Mouse (Mus musculus): ENCODE data around the gene Fzd10.

Gene Fzd10

DNA sequence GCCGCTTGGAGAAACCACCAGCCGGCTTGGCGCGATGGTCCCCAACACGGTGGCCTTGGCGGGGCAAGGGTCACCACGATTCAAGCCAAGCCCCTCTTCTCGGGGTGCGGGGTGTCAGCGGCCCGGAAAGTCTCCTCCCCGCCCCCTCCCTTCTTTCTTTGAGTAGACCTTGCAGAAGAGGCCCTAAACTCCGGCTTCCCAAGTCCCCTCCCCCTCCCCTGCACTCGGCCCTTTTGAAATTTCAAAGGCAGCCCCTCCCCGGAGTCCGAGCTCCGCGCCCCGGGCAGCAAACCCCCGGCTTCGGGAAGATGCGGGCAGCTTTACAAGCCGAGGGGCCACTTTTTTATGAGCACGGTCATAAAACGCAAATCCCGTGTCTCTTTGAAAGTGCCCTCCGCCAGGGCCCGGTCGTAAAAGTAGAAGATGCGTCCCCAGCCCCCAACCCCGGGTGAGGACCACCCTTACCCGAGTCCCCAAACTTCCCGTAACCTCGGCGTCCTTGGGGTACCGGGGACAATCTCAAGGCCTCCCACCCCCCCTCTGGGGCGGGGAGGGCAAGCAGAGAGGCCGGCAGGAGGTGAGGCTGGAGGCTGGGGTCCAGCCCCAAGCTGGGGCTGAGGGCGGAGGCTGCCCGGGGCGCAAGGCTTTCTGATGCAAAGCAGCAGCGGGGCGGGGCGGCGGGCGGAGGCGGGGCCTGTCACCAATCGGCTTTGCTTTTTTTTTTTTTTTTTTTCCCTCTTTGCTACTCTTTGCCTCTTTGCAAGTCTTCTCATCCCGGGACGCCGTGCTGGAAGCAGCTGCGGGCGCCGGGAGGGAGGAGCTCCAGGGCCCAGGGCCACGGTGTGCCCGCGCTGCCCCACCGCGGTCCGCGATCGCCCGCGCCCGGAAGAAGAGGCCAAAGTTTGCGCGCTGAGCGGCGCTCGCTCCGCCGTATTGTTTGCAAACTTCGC is at the start of gene Fzd10:
TSS of gene Fzd10 (plus strand) at position 773 of the 950 bp plus-strand sequence.
- peak; percentile 91 for DNase-seq (ENCODE audit: low spot score)

DNA sequence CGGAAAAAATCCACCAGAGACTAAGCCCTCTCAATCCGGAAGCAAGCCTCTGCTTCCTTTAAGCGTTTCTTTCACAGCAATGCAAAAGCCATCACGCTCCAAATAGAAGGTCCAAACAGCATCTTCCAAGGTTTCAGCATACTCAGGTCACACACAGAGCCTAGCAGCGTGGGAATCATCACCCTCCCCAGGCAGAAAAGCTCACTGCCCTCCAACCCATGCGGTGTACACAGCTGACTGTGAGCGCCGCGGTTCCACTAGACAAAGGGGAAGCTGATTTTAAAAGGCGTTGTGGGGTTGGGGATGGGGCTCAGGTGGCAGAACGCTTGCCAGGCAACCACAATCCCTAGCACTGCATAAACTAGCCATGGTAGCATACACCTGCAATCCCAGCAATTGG is 49.2 kb upstream of the Fzd10 start:
- peak; percentile 39 for DNase-seq (ENCODE audit: low spot score)

DNA sequence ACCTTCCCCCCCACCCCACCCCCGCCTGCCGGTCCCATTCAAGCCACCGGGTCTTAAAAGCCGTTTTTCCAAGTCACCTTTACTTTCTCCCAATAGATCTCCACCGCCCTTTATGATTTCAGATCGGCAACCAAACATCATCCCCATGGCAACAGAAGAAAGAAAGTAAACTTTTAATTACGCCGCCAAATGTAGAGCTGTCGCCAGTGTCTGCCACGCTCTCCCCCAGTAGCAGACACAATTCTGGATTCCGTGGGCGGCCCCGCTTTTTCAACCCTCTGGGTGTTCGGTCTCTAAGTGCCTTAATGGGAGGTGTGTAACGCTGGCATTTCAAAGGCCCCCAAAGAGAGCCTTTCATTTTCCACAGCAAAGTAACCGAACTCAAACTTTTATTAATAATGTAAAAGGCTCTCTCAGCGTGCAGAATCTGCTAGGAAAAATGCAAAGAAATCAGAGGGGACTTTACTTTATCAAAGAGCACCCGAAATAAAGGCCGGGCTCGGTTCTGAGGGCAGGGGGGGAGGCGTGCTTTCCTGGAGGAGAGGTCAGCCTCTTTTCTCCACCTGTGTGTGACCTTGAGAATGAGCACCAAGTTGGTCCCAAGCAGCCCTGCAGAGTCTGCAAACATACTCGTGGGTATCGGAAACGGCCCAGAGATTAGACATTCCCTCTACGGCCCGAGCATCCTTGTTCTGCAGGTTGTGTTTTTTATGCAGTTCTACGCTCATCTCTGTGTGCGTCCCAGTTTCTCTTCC is 48.3 kb upstream of the Fzd10 start:
- DNase-seq (ENCODE audit: low spot score), result peak; percentile 49

DNA sequence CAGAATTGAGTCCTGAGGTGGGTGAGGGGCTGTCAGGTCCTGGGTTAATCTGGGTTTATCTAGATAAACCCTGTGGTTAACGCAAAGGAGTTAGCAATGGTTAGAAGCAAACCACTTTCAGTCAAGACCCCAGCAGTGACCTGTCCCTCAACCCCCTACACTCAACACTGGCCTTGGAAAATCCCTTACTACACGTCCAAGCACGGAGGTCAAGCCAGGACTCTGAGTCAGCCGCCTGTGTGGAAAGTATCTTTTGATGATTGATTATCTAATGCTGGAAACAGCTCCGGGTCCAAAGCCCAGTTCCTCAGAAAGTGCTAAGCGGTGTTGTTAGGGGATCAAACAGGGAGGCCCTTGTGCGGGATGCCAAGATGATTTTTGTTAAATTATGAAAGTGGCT is 42.5 kb upstream of the Fzd10 start:
- DNase-seq (ENCODE audit: low spot score), result no peak

DNA sequence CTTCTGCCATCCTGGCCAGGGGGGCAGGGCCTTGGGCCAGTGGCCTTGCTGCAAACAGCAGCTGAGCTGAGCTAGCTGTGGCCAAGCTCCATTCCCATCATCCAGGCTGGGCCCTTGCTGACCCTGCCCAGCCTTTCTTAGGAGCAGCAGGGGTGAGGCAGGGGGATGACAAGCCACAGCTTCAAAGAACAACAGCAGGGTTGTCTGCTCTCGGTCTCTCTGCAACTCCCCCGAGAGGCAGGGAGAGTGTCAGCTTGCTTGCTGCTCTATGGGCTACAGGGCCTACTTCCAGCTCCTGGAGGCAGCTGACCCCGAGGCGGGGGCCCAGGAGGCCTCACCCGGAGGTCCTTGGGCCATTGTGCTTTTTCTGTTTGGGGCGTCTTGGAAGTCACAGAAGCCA is 33.3 kb upstream of the Fzd10 start:
- DNase-seq (ENCODE audit: low spot score), result peak; percentile 62

DNA sequence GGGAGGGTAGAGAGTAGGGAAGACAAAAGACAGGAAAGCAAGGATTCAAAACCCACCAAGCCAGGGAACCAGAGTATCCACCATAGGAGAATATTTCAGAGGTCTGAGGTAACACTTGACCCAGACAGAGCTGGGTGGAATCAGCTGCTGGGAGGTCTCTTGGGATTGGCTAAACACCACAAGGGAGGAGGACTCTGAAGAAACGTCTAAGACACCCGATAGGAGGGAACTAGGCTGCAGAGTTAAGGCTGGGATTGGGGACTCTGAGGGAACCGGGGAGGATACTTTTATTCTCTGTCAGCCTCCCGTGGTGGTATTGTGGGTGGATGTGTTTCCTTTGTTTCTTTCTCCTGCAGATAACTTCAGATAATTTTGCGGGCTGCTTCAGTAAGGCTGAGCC is 31.7 kb upstream of the Fzd10 start:
- no peak for DNase-seq (ENCODE audit: low spot score)

DNA sequence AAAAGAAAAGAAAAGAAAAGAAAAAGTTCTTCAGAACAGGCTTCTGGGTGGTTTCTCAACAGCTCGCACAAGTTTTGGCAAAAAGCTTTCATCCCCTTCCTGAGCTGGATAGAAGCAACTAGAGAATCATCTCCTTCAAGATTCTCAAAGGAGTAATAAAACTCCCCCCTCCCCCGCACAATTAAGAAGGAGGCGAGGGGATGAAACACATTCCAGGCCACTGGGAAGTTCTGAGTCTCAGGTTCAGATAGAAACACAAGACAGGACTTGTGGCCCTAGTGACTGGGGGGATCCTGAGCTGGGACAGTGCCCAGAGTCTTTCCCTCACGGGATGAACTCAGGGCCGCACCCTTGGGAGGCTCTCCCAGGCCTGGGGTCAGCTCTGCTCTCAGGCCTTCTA is 30.6 kb upstream of the Fzd10 start:
- no peak for DNase-seq (ENCODE audit: low spot score)

DNA sequence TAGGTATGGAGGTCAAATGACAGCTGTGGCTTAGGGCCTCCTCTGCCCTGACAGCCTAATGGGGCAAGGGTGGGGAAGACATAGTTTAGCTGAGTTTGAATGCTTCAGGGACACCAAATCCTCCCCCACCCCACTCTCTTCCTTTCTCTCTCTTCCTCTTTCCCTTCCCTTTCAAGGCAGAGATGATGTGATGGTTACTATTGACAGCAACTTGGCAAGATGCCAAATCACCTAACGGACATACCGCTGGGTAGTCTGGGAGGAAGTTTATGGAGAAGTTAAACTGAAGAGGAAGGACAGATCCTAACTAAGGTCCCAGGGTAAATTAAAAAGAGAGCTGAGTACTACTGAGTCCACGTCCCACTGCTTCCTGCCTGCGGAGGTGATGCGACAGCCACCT is 29.8 kb upstream of the Fzd10 start:
- no peak for DNase-seq (ENCODE audit: low spot score)

DNA sequence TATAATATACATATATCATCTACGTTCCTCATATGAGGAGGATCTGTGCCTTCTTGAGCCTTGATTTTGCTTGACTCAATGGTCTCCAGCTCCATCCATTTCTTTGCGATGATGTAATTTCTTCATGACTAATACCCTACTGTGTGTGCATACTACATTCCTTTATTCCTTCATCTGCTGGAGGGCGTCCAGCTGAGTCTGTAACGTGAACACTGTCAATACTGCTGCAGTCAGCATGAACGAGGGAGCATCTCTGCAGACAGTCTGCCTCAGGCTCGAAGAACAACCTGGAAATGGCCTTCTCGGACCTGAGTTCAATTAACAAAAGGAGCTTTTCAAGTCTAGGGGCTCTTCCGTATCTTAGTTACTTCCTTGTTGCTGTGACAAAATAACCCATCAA is 28.9 kb upstream of the Fzd10 start:
- no peak for DNase-seq (ENCODE audit: low spot score)

DNA sequence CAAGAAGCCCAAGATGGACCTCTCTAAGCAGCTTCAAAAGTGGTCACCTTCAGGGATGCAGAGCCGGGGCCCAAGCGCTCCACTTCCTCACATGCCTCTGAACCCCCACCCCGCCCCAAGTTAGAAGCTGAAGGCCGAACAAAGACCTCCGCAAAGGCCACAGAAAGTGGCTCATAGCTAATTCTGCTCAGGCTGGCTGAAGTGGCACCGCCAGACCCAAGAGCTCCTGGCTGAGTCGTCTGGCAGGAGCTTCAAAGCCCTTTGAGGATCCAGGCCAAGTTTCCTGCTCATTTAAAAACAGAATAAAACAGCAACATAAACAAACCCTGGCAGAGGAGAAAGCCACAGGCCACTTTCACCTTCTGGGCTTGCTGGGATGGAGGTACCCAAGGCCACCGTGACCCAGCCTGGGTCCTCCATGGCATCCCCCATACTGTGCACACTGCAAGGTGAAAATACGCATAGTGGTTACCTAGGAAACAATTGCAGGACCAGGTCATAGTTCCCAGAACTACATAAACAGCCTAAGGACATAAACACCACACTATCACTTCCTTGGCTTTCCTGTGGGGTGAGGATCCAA is 24.6 kb upstream of the Fzd10 start:
- DNase-seq (ENCODE audit: low spot score), result no peak

DNA sequence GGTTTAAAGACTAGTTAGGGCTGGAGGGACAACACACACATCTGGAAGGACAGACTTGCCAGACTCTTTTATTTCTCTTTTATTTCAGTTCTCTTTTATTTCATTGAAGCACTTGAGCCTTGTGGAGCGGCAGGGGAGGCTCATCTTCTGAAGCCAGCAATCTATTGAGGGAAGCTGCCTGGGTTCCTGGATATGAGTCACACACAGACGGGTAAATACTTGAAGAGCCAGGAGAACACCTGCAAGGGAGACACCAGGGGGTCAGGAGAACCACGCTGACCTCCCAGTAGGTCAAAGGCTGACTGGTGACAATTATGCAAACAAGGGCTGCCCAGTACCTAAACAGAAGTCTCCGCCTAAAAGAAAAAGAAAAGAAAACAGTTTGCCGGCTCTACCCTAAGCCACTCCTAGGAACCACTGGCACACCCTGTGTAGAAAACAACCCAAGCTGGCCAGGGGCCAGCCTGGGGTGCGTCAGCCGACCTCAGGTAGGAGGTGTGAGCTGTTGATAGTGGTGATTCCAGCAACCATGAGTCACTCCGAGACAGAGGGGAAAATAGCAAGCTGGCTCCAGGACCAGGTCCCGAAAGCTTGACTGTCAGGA is 21.5 kb upstream of the Fzd10 start:
- no peak for DNase-seq (ENCODE audit: low spot score)

DNA sequence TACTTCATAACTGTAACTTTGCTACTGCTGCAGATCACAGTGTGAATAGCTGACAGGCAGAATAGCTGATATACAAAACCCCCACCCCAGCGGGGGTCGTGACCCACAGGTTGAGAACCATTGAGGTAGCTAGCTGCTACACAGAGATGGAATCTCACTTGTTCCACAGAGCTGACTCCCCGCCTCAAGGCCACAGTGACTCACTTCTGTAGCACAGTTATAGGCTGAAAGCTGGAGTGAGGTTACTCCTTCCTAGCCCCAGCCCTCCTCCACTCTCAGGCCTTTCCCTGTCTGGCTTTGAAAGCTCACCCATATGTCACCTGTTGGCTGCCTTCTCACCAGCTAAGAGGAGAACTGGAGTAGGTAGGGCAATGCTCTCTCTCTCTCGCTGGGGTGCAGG is 19.7 kb upstream of the Fzd10 start:
- DNase-seq (ENCODE audit: low spot score), result no peak

DNA sequence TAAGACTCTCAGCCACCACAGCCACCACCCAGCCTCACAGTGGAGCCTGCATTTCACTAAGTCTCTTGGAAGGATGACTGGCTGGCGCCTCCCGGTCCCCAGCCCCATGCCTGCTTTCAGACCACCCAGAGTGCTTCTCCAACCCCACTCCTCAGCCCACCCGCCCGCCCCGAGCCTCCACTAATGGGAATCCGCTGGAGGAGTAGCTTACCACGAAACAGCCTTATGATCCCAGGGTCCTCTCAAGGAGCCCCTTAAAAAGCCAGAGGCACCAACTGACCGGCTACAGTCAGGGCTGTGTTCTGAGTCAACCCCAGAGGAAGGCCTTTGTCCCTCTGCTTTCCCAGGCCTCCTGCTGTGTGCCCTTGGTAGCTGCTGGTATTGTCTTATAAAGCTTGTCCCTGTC is 19.1 kb upstream of the Fzd10 start:
- peak; percentile 59 for DNase-seq (ENCODE audit: low spot score)

DNA sequence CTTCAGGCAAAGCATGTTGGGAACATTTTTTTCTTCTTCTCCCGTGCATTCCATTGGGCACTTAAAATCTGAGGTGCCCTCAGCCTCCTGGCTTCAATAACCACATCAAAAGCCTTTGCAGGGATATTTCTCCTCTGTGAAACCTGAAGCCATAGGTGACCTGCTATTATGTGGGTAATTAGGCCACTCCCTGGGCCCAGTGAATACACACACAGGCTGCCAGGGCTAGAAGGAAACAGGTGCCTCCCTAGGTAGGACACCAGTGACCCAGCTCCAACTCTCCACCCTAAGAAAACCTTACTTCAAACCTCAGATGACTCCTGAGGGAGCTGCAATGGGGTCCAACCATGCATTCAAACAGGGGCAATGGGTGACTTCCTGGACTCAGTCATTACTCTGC is 11.4 kb upstream of the Fzd10 start:
- DNase-seq (ENCODE audit: low spot score), result no peak

DNA sequence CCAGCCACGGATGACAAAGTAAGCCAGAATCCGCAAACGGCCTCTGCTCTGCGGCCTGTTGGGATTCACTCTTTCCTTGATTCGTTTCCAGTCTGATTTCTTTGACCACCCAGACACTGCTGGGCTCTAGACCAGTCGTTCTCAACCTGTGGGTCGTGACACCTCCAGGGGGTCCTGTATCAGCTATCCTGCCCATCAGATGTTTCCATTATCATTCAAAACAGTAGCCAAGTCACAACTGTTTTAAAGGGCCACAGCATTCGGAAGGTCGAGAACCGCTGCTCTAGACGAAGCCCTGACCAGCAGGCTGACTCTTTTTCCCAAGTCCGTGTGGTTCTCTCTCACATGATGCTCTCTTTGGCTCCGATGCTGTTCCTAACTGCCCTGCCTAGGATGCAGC is 7.2 kb upstream of the Fzd10 start:
- DNase-seq (ENCODE audit: low spot score), result no peak

DNA sequence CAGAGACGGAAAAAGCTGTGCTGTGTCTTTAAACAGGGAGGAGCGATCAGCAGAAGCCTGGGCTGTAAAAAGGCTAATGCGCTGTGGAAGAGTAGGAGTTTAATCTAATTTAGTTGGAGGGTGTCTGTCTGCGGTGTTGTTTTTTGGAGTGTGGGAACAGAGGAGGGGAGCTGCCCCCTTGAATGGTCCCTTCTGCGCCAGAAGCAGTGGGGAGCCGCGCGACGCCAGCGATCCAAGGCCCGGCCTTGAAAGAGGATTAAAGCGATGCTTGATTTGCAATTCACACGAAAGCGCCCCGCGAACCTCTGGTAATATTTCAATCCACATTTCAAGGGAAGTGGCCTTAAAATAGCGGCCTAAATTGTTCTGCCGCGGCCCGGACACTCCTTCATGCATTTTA is 3.8 kb upstream of the Fzd10 start:
- DNase-seq (ENCODE audit: low spot score), result peak; percentile 82

DNA sequence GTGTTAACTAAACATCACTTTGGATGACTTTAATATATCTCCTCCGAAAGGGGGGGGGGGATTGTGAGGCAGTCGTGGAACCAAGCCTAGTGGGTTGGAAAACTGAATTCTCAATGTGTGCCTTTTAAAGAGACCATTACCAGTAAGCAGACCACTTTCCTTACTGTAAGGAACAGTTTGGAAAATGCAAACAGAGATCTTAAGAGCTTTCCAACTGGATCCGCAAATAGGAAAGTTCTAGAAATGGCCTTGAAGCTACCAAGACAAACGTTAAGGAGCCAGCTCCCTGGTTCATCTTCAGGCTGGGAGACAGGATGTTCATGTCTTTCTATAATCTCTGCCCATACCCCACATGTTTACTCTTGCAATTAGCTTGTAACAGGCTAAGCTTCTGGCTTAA is 3.3 kb upstream of the Fzd10 start:
- DNase-seq (ENCODE audit: low spot score), result peak; percentile 41

DNA sequence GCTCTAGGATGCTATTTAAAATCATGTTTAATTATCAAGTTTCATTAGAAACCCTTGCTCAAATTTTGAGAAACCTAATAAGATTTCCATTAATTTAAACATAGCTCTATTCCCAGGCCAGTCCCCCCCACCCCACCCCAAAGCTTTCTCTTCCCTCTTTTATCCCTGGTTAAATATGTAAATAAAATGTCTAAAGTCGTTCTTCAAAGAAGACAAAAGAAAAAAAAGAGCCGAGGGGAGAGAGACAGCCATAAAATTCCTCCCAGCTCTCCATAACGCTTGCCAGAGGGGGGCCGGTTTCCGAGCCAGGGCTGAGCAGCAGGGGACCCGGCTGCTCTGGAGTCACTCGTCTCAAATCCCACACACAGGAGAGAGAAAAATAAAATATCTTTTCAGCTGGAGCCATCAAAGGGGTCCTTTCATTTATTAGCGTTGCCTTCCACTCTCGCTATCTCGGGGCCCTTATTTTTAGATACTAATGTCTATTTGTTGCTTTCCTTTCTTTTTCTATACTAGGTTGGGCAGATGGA is 2.4 kb upstream of the Fzd10 start:
- DNase-seq (ENCODE audit: low spot score), result peak; percentile 63

DNA sequence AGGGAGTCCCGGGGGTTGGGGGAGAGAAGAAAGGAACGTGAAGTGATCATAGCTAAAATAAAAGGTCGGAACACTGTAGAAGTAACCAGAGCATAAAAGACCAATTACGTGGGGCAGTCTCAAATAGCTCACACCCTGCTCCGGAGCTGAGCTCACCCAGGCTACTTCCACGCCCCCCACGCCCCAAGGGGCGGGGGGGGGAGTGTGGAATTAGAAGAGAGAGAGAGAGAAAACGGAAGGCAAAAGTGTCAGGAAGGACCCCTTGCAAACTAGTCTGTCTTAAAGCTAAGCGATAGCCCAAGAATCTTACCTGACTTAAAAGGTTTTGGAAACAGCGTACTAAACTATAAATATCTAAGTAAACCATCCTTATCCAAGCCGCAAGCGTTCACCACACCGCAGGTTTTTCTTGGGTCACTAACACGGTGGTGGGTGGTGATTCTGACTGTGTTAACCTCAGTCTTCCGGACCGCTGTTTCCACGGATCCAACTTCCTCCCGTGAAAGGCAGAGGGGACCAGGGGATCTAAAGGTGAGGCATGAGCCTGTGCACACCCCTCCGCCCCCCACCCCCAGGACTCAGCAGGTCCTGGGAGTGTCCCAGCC is 1.8 kb upstream of the Fzd10 start:
- peak; percentile 55 for DNase-seq (ENCODE audit: low spot score)

DNA sequence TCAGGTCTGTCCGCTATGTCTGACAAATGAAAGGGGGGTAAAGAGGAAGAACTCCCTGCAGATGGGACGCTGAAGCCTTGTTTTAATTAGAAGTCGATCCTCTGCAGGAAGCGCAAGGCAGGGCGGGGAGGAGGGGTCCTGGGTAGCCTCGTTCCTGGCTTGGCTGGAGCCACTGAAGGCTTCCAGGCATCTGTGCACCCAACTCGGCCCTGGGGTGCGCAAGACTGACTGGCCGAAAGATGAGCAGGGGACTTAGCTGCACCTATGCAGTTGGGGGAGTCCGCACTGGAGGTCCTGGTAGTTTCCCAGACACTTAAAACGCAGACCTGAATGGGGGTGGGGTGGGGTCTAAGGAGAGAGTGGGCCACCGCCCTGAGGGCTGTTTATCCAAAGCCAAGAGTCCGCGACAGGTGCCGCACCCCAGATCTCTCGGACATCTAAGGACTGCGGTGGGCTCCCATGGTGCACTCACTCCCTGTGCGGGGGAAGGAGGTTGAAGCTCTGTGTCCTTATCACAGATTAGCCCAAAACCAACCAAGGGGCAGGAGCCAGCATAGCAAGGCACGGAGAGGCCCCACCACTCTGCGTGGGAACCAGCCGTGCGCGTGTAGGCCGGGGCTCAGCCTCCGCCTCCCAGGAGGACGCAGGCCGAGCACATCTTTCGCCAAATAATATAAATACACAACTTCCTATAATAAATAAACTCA is 1.1 kb upstream of the Fzd10 start:
- DNase-seq (ENCODE audit: low spot score), result peak; percentile 74

Measured in embryo, embryonic 10.5 days (tissue).